Mouse (Mus musculus) midbrain, embryonic 11.5 days (tissue): Measurements from ENCODE around the gene Tnfrsf13c. TPM values are rescaled to one million over a fixed set of nuclear protein-coding genes. Genes with fewer than 3 reads are reported as not detected.

Experiments
- ATAC-seq: fragments of 200-750 bp; cut with Nextera tagmentation; 2 replicates; pipeline ENCODE4 v1.8.0; 2017; ENCODE audit warnings: moderate TSS enrichment, moderate library complexity; ENCODE audit not compliant: low FRiP score
- DNase-seq: peaks from one replicate; pipeline ENCODE4 v3.0.0; 2015; ENCODE audit warnings: low spot score; ENCODE audit errors: missing footprints
- H3K27ac ChIP-seq: fragments of 300-500 bp; sonication (generic); 2 replicates; pipeline ENCODE4 v1.5.1; 2014; ENCODE audit warnings: low read depth, low read length
- H3K27me3 ChIP-seq: fragments of 300-500 bp; sonication (generic); 2 replicates; pipeline ENCODE4 v1.6.1; 2014; ENCODE audit warnings: mild to moderate bottlenecking, low read length, moderate library complexity, mixed read lengths; ENCODE audit not compliant: control insufficient read depth, insufficient read depth
- H3K36me3 ChIP-seq: fragments of 300-500 bp; sonication (generic); 2 replicates; pipeline ENCODE4 v1.6.1; 2014; ENCODE audit warnings: mild to moderate bottlenecking, low read length, moderate library complexity, mixed read lengths; ENCODE audit not compliant: control insufficient read depth, insufficient read depth
- H3K4me1 ChIP-seq: fragments of 300-500 bp; sonication (generic); 2 replicates; pipeline ENCODE4 v1.6.1; 2014; ENCODE audit warnings: low read length; ENCODE audit not compliant: control insufficient read depth, insufficient read depth
- H3K4me2 ChIP-seq: fragments of 300-500 bp; sonication (generic); 2 replicates; pipeline ENCODE4 v1.6.1; 2014; ENCODE audit warnings: mild to moderate bottlenecking, moderate library complexity
- H3K4me3 ChIP-seq: fragments of 300-500 bp; sonication (generic); 2 replicates; pipeline ENCODE4 v1.5.1; 2014; ENCODE audit warnings: low read depth, low read length
- H3K9ac ChIP-seq: fragments of 300-500 bp; sonication (generic); 2 replicates; pipeline ENCODE4 v1.6.1; 2014; ENCODE audit warnings: low read length
- H3K9me3 ChIP-seq: fragments of 300-500 bp; sonication (generic); 2 replicates; pipeline ENCODE4 v1.6.1; 2016; ENCODE audit warnings: low read length; ENCODE audit not compliant: control insufficient read depth
- WGBS: fragments of 180-500 bp; shearing (Covaris S2); extraction: QIAGEN DNeasy Blood & Tissue Kit; methylation state at CpG from one replicate; pipeline ENCODE4 v1.1.7; 2014; 5-methylcytosine and 5-hydroxymethylcytosine counted together
- polyA plus RNA-seq: library from polyadenylated mRNA; unstranded; fragments of >200 nt; fragmentation: Nextera tagmentation; extraction: Ambion mirVana; gene quantifications from 2 replicates; pipeline ENCODE4 v1.2.1, GENCODE M21; 2014

Gene Tnfrsf13c
- polyA plus RNA-seq, 1 experiment from 2014 or later: 0.07 TPM

DNA sequence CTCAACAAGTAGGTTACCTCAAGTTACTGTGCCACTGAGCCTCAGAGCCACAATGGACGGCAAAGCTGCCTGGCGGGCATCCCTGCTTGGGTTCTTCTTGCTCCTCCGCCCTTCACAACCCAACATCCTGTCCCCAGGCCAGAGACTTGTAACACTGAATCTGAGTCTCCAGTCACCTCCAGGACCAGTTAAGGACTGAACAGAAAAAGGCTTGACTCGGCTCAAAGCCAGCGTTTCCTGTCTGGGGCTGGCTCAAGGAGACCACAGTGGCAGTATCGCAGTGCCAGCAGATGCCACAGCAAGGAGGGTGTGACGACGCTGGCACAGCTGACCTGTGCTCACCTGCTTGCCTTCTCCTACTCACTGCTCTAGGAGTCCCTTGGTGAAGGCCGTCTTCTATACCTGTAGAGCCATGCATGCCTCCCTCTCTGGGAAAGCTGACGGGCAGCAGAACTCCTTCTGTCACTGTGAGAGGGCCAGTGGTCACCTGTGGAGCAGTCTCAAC is 26.9 kb downstream of the Tnfrsf13c start:
- H3K27ac ChIP-seq: no peak overlapping the region
- H3K4me1 ChIP-seq: no peaks in the 10 kb centered on the region
- ATAC-seq: no peak
- H3K4me2 ChIP-seq: no peak overlapping the region
- no peak for DNase-seq
- no peaks in the 10 kb centered on the region for H3K9me3 ChIP-seq
- H3K9ac ChIP-seq: no peak overlapping the region
- no peak overlapping the region for H3K4me3 ChIP-seq
- WGBS: 93% methylated on average over 10 of the region's 10 CpGs
- H3K27me3 ChIP-seq: no peaks in the 10 kb centered on the region
- peaks cover 65% of the 10 kb centered on the region for H3K36me3 ChIP-seq

DNA sequence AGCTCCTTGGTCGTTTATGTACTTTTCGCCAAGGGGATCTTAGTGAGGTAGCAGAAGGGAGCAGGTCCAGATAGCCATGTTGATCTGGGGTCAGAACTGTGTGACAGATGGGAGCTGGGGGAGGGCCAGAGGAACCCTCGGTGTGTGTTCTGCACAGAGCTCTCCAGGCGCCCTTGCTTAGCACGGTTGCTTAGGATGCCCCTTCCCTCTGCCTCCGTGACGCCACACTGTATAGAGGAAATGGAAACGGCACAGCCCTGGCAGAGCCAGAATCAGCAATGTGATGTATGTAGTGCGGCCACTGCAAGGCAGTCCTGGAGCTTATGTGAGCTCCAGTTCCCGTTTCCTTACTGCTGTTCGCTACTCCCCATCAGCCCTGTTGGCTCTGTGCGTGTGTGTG is 27.9 kb downstream of the Tnfrsf13c start:
- ATAC-seq (no peak), DNase-seq (no peak)
- Histone ChIP-seq H3K4me1 (no peaks in the 10 kb centered on the region), H3K9me3 (no peaks in the 10 kb centered on the region), H3K4me2 (no peak overlapping the region), H3K9ac (no peak overlapping the region), H3K4me3 (no peak overlapping the region), H3K36me3 (peaks cover 62% of the 10 kb centered on the region), H3K27ac (no peak overlapping the region), H3K27me3 (no peaks in the 10 kb centered on the region)
- 90% methylated on average over 12 of the region's 12 CpGs for WGBS

DNA sequence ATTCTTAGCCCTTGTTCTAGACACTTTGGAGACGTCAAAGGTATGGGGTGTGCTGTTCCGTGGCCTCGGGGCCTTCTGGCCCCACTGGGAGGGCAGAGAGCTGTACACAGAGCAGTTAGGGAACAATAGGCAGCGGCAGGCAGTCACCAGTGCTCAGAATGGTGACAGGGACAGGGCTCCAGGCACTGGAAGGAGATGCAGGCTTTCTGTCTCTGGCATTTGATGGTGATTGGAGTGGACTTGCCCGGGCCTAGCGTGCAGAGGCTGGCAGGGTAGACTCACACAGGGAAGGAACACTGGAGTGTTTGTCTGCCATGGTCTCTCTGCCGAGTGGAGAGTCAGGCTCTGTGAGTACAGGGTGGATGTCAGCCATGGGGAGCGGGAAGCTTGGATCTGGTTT is 31.6 kb downstream of the Tnfrsf13c start:
- no peak for ATAC-seq
- no peaks in the 10 kb centered on the region for H3K9me3 ChIP-seq
- H3K4me1 ChIP-seq: no peaks in the 10 kb centered on the region
- no peak overlapping the region for H3K9ac ChIP-seq
- no peak overlapping the region for H3K4me3 ChIP-seq
- H3K27ac ChIP-seq: no peak overlapping the region
- no peaks in the 10 kb centered on the region for H3K27me3 ChIP-seq
- peaks cover 50% of the 10 kb centered on the region for H3K36me3 ChIP-seq
- DNase-seq: no peak
- WGBS: 88% methylated on average over 8 of the region's 8 CpGs
- H3K4me2 ChIP-seq: no peak overlapping the region

DNA sequence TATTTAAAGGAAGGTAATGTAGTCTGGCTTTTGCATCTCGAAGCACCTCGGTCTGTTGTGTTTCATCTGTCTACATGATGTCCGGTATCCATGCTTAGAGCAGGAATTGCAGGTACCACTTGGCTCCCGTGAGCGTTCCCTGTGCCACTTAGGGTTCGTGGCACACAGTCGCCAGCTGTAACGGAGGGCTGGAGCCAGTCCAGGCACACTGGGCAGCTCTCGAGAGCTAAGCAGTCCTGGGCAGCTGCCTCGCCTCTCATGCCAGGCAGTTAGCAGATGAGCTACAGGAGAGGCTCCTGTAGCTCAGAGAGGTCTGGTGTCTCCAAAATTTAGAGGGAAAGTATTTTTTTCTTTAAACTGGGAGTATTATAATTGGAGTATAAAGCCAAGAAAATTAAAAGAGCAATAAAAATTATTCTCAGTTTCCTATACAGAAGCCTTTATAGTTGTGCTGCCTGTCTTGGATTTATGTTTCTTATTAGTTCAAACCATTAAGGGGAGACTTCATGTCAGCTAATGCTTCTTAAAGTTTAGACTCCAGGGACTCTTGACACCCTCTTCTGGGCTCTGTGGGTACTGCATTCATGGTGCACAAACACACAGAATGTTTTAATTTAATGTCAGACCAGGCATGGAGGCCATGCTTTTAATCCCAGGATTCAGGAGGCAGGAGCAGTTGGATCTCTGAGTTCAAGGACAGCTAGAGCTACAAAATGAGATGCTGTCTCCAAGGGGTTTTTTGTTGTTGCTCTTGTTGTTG is 35.5 kb downstream of the Tnfrsf13c start:
- H3K9me3 ChIP-seq: no peaks in the 10 kb centered on the region
- no peaks in the 10 kb centered on the region for H3K27me3 ChIP-seq
- no peak overlapping the region for H3K9ac ChIP-seq
- no peak overlapping the region for H3K4me2 ChIP-seq
- ATAC-seq (no peak), DNase-seq (peak; percentile 95)
- H3K36me3 ChIP-seq: peaks cover 50% of the 10 kb centered on the region
- no peak overlapping the region for H3K27ac ChIP-seq
- H3K4me3 ChIP-seq: no peak overlapping the region
- WGBS: 96% methylated on average over 10 of the region's 10 CpGs
- no peaks in the 10 kb centered on the region for H3K4me1 ChIP-seq

DNA sequence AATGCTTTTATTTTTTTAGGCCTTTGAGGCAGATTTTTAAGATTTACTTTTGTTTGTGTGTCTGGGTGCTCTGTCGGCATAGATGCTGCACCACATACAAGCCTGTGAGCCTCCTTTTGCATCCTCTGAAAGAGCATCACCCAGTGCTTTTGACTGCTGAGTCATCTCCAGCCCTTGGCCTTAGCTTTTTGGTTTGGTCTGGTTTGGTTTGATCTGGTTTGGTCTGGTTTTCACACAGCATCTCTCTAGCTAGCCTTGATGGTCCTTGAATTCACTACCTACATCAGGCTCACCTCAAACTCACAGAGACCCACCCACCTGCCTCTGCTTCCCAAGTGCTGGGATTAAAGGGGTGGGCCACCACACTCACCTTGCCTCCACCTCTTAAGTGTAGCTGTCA is 36.2 kb downstream of the Tnfrsf13c start:
- Histone ChIP-seq H3K4me2 (no peak overlapping the region), H3K9me3 (no peaks in the 10 kb centered on the region), H3K27me3 (no peaks in the 10 kb centered on the region), H3K36me3 (peaks cover 51% of the 10 kb centered on the region), H3K4me1 (no peaks in the 10 kb centered on the region), H3K4me3 (no peak overlapping the region), H3K27ac (no peak overlapping the region), H3K9ac (no peak overlapping the region)
- DNase-seq: no peak
- 87% methylated on average over 1 of the region's 1 CpGs for WGBS
- ATAC-seq: no peak

DNA sequence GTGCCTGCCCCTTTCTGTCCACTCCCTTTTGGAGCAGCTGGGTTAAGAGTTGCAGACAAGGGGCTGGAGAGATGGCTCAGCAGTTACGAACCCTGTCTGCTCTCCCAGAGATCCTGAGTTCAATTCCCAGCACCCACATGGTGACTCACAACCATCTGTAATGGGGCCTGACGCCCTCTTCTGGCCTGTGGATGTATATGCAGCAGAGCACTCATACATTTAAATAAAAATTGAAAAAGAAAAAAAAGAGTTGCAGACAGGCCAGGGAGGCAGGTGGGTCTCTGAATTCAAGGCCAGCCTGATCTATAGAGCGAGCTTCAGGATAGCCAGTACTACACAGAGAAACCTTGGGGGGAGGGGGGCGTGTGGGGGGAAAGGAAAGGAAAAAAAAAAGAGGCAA is 36.8 kb downstream of the Tnfrsf13c start:
- H3K9me3 ChIP-seq: no peaks in the 10 kb centered on the region
- H3K4me2 ChIP-seq: no peak overlapping the region
- H3K4me3 ChIP-seq: no peak overlapping the region
- DNase-seq: no peak
- no peak overlapping the region for H3K9ac ChIP-seq
- H3K4me1 ChIP-seq: no peaks in the 10 kb centered on the region
- ATAC-seq: no peak
- WGBS: 82% methylated on average over 4 of the region's 4 CpGs
- peaks cover 51% of the 10 kb centered on the region for H3K36me3 ChIP-seq
- H3K27me3 ChIP-seq: no peaks in the 10 kb centered on the region
- no peak overlapping the region for H3K27ac ChIP-seq

DNA sequence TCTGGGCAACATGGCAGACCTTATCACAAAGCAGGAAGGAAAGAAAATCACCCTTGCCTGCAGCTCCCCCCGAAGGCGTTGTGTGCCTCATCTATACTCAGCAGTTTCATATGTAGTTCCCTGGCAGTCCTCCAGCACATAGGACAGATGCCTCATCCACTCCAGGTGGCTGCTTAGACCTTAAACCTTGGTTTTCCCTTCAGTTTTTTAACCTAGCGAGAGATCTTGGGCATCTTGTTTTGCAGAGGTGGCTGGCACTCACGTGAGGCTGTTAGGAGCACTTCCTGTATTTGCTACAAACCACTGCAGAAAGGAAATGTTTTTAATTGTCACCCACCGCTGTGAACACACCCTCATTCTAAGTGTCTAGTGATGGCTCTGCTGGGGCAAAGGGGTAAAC is 37.2 kb downstream of the Tnfrsf13c start:
- Histone ChIP-seq H3K4me3 (no peak overlapping the region), H3K4me2 (no peak overlapping the region), H3K9me3 (peaks cover 3% of the 10 kb centered on the region; the same call in 1 of the 2 replicates), H3K36me3 (peaks cover 51% of the 10 kb centered on the region), H3K4me1 (no peaks in the 10 kb centered on the region), H3K9ac (no peak overlapping the region), H3K27ac (no peak overlapping the region), H3K27me3 (no peaks in the 10 kb centered on the region)
- ATAC-seq: no peak
- DNase-seq: no peak
- 98% methylated on average over 5 of the region's 5 CpGs for WGBS

DNA sequence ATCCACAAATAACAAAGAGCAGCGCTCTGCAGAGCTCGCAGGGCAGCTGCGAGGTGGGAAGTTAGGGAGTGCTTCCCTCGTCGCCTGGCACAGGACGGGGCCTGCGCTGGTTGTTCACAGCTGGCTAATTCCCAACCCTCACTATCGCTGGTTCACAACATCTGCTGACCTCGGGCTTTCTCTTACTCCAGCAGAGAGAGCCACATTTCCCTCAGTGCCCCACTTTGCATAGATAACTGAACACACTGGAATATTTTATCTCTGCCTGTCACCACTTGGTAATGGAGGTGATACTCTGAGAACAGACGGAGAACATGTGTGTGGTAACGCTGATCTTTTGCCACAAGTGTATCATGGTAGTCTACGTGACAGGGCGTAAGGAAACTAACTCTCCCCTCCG is 38.0 kb downstream of the Tnfrsf13c start:
- Histone ChIP-seq H3K27ac (no peak overlapping the region), H3K4me1 (no peaks in the 10 kb centered on the region), H3K9ac (no peak overlapping the region), H3K27me3 (no peaks in the 10 kb centered on the region), H3K4me2 (no peak overlapping the region), H3K4me3 (no peak overlapping the region), H3K9me3 (peaks cover 5% of the 10 kb centered on the region; the same call in 1 of the 2 replicates), H3K36me3 (peaks cover 59% of the 10 kb centered on the region)
- no peak for ATAC-seq
- 91% methylated on average over 14 of the region's 14 CpGs for WGBS
- no peak for DNase-seq

DNA sequence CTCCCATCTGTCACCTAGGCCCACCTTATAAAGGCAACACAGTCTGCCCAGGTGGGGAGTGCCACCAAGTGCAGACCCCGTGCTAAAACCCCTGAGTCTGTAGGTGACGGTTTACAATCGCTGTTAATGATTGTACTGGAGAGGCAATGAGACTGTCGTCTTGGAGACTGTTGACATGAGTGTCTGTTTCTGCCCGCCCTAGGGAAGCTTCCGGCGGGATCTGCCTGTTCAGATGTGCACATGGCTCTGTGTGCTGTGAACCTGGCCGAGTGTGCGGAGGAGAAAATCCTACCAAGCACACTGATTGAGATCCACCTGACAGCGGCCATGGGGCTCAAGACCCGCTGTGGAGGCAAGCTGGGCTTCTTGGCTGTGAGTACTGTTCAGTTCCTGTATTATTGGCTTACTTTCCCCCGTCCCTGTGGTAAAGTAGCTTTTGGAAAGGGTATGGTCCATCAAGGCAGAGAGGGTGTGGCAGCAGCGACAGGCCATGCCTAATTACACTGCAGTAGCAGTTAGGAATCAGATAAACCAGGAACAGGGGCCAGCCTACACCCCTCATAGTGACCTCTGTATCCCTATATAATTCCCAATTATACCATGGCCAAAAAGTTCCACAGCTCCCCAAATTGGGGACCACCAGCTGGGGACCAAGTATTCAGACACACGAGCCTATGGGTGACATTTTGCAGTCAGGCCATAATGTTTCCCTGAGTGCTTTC is 38.9 kb downstream of the Tnfrsf13c start:
- no peak overlapping the region for H3K4me3 ChIP-seq
- H3K4me2 ChIP-seq: no peak overlapping the region
- H3K9me3 ChIP-seq: peaks cover 5% of the 10 kb centered on the region; the same call in 1 of the 2 replicates
- H3K9ac ChIP-seq: no peak overlapping the region
- no peaks in the 10 kb centered on the region for H3K27me3 ChIP-seq
- ATAC-seq (no peak), DNase-seq (no peak)
- 93% methylated on average over 14 of the region's 14 CpGs for WGBS
- H3K27ac ChIP-seq: no peak overlapping the region
- H3K4me1 ChIP-seq: no peaks in the 10 kb centered on the region
- H3K36me3 ChIP-seq: peaks cover 68% of the 10 kb centered on the region
